Mouse (Mus musculus): Measurements from ENCODE around the gene Gm1043.

Gene Gm1043

DNA sequence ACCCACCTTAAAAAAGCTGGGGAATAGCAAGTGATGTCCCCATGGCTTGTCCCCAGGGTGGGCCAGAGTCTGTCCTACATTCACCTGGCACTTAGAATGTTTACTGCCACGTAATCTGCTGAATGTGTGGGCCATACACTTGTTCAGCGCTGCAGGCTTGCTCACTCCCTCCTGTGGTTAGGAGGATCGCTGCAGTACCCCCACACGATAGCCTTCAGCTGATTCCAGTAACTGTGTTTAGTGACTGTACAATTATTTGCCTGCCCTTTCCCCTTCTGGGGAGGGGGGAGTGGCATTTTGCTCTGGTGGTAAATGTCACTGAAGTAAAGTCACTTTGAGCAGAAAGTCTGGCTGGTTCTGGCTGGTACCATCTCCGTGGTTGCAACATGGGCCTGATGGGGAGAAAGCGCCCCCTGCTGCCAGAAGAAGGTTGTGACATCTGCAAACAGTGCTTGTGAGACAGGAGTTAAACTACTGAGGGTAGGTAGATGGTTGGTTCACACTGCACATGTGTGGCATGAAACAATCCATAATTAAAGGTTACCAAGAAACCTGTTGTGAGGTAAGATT is 24.2 kb downstream of the Gm1043 start:
- DNase-seq (ENCODE audit: low read depth, low spot score) = no peak

DNA sequence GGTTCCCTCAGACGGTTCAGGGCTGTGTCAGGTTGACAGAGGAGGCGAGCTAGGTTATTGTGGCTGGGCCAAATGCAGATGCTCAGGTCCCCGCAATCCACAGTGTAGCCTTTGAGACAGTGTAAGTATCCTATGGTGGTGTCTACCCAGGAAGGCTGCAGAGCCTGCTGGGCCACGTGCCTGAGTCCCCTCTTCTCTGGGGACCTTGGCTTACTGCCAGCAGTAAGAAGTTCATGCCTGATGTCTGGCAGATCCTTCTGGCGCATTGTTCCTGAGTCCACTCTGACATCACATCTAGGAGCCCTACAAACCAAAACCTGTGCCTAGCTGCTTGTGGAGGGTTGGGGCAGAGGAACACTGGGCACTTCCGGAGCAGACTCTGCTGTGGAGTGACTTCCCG is 27.2 kb downstream of the Gm1043 start:
- DNase-seq (ENCODE audit: low read depth, low spot score) = no peak

DNA sequence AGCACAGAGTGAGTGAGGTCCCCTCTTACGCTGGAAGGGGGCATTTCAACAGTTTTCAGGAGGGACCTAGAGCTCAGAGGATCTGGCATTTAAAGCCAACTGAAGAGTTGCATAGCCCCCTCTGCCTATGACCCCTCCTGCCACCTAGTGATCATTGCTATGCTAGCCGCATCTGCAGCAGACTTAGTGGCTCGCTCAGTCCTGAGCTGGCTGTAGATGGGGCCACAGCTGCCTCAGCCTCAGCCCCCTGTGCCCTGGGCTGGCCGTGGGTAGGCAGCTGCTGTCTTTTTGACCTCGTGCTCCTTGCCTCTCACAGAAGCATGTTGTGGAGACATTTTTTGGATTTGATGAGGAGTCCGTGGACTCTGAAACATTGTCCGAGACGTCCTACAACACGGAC is 32.0 kb downstream of the Gm1043 start:
- no peak for DNase-seq (ENCODE audit: low read depth, low spot score)

DNA sequence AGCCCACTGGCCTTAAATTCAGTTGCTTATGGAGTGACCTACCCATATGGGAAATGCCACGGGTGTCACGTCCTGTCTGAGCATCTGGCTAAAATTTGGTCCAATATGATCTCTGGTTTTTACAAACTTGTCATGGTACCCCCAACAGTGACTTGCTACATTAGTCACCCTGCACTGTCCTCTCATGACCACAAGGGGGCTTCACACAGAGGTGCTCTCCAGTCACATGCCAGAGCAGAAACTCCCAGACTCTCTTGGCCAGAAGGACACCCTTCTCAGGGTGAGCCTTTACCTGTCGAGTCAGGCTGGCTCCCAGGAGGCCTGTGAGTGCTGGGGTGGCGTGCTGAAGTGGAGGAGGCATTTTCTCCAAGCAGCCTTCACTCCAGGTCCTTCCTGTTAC is 33.1 kb downstream of the Gm1043 start:
- DNase-seq (ENCODE audit: low read depth, low spot score) = no peak

DNA sequence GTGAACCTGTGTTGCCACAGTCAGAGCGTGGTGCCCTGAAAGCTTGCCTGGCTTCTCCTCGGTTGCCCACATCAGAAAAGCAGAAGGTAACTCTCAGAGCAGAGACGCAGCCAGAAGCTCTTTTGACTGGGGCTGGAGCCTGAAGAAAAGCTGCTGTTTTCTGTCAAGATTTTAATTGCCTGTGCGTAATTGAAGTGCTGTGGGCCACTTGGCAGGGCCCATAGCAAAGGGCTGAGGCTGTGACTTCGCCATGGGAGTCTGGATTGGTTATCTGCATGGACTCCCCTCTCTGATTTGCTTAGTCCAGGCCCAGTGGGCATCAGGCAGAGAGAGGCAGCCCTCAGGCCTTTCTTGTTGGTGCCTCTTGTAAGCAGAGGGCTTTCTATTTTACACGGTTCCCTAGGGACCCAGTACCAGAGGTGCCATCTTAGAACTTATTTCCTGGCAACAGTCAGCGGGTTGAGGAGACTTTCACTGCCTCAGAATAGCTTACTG is 36.1 kb downstream of the Gm1043 start:
- DNase-seq (ENCODE audit: low read depth, low spot score) = no peak

DNA sequence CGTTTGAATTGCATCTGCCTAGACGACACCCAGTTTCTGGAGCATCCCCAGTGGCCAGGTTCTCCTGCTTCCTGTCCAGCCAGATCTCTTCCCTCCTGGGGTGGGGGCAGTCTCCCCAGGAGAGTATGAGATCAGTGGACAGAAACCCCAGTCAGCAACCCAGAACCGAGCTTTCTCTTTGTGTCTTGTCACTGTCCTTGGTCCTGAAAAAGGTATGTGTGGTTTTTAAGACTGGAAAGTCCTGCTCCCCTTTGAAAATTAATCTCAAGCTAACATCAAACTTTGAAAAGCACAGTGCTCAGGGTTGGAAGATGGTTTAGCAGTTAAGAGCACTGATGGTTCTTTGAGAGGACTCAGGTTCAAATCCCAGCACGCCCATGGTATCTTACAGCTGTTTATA is 46.7 kb downstream of the Gm1043 start:
- DNase-seq (ENCODE audit: low read depth, low spot score) = no peak

DNA sequence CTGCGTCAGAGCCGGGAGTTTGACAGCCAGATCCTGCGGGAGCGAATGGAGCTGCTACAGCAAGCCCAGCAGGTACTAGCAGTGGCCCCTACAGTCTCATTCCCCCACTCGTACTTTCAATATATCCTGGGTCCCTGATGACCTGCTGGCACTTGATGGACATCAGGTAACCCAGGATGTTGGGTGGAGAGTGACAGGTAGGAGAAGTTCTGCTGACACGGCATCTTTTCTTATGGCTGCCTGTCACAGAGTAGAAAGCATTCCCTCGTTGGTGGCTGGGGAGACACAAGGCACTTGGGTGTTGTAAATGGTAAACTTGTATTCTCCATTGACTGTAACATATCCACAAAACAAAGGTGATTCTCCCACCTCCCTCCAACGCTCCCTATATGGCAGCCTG is 56.6 kb downstream of the Gm1043 start:
- DNase-seq (ENCODE audit: low read depth, low spot score) = no peak

DNA sequence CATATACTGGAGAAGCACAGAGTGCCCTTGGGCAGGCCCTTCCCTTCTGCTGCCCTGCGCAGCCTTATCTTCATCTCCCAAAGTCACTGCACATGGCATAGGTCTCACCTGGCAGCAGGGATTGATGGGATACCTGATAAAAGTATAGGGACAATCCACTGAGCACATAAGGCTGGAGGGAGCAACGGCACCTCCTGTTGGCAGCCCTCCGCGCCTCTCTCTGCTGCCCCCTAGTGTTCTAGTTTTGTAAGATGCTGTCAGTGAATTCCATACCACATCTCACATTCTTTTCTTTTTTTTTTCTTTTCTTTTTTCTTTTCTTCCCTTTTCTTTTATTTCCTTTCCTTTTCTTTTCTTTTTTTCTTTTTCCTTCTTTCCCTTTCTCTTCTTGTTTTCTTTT is 62.4 kb downstream of the Gm1043 start:
- DNase-seq (ENCODE audit: low read depth, low spot score) = no peak

DNA sequence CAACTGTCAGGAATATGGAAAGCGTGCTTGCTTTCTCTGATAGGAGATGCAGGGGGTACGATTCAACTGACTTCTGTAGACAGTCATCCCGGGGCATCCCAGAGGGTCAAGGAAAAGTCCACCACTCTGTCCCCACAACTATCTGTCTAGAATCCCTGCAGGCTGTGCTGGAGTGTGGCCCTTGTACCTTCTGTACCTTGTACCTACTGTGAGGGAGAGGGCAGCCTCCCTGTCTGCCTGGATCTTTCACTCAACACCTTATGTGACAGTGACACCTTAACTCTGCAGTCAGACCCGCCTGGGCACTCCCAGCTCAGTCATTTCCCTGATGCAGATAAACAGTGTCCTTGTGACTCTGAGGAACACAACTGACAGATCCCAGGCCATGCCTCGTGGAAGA is 65.5 kb downstream of the Gm1043 start:
- DNase-seq (ENCODE audit: low read depth, low spot score) = no peak

DNA sequence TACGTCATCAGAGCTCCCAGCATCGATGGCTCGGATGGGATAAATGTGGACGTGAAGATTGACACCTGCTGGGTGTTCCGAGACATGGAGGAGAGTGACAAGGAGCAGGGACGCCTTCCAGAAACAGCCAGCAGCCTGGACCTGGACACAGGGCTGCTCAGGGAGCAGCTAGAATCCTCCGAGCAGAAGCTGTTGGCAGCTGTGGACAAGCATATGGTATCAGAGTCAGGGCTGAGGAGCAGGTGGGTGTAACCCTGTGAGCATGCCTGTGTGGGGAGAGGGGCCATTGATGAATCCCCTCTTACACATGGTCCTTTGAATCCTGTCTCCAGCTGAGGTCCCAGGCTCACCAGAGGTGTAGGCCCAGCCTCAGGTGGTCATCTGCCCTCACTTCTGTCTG is 69.3 kb downstream of the Gm1043 start:
- no peak for DNase-seq (ENCODE audit: low read depth, low spot score)

DNA sequence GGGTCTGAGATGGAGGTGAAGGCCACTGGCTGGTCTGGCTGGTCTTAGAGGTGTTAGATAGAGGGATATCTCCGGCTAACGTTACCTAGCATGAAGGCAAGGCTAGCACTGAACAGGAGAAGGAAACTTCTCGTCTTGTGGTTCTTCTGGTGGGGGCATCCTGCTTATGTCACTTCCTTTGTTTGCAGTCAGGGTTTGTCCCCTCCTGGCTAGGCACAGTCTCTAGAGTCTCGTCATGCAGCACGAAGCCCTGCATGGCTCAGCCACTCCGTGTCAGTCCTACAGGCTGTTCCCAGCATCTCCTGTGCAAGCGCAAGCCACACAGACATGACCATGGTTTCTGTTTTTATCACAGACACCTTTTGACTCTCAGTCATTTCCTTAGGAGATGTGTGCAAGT is 73.2 kb downstream of the Gm1043 start:
- DNase-seq (ENCODE audit: low read depth, low spot score) = no peak

DNA sequence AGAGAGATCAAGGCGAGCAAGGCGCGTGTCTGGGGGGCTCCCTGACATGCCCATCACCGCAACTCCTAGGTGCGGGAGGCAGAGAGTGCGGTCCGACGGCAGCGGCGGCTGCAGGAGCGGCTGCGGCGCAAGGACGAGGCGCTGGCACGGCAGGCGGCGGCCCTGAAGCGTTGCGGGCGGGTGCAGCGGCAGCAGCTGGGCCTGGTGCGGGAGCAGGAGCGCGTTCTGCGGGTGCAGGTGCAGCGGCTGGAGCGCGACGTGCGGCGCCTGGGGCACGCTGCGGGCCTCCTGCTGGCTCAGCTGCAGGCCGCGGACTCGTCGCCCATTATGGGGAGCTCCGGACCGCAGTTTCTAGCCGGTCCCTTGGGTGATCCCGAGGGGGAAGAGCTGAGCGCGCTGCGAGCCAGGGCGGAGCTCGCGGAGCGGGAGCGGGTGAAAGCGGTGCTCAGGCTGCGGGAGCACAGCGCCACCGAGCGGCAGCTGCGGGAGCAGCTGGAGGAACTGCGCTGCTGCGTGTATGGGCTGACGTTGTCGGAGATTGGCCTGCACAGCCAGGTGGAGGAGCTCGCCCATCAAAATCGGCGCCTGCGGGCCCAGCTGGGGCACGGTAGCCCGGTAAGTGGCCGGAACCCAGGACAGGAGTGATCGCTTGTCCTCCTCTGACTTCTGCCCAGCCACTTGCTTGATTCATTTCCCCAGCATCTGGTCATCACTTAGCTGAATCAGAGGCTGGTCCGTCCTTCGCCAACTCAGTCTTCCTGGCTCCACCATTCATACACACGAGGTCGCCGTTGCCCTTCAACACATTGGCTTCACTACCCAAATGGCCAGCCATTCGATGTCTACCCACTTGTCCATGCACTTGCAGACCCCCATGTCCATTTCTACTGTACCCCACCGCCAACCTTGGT is 78.0 kb downstream of the Gm1043 start:
- no peak for DNase-seq (ENCODE audit: low read depth, low spot score)

DNA sequence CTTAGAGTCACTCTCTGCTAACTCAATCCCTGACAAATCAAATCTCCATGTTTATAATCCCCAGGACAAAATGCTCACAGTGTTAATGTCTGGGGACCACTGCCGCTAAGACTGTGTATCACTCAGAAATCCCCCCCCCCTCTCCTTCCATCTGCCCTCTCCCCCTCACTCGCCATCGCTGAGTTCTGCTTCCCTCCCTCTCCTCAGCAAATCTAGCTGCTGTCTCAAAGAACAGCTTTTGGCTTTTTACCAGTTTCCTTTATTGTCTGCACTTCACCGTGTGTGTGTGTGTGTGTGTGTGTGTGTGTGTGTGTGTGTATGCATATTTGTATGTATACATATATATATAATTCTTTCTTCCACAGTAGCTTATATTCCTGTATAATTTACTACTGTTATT is 91.3 kb downstream of the Gm1043 start:
- no peak for DNase-seq (ENCODE audit: low read depth, low spot score)

DNA sequence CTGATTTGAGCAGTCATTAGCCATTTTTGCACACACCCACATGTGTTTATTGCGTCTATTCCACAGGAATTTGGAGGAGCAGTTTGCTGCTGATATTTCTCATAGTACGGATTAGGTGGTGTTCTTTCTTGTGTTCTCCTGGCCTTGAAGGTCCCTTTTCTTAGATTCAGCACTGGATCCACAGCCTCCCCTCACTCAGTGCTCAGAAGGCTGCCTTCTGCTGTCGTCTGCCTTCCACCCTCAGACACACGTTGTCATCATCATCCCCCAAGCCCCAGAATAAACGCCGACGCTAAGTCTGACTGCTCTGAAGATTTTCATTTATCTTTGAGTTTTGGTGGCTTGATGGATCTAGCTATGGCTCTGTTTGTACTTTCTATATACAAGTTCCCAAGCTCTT is 91.9 kb downstream of the Gm1043 start:
- DNase-seq (ENCODE audit: low read depth, low spot score) = no peak

DNA sequence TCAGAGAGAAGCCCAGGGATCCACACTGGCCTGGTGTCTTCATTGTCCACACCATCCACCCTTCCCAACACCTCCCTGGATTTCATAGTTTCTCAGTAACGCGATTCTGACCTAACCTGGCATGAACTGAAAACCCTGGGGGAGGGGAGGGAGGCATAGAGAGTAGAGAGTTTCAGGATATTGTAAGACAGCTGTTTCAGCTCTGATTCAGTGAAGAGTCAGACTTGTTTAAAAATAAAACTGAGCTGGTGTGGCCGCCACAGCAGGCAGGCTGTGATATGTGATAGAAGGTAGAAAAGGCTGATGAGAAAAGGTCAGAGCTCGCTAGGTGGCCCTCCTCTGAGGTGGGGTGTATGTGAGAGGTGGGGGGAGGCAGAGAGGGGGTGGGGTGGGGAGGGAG is 93.6 kb downstream of the Gm1043 start:
- DNase-seq (ENCODE audit: low read depth, low spot score) = no peak

DNA sequence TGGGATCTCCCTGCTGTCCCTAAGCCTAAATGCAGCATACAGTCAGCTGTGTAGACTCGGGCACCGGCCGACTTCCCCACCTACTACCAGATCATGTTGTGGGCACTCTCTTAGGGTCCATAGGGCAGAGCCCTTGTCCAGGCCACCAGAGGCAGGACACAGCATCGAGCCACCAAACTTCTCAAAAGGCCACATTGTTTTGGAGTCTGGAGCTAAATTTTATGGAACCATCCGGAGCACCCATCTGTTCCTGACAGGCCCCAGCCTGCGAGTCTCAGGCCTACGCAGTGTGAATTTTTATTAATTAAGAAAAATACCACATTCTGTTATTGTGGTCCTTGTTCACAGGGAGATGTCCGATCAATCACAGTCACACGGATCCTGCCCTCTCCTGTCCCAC is 94.7 kb downstream of the Gm1043 start:
- no peak for DNase-seq (ENCODE audit: low read depth, low spot score)

DNA sequence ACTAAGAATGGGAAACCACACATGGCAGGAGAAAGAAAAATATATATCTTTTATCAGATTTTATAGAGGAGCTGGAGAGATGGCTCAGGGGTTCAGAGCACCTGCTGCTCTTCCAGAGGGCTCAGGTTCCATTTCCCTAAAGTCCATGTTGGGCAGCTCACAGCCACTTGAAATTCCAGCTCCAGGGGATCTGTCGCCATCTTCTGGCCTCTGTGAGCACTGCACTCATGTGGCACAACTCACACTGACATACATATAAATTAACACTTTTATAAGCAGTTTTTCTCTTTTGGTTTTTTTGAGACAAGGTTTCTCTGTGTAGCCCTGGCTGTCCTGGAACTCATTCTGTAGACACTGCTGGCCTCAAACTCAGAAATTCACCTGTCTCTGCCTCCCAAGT is 95.5 kb downstream of the Gm1043 start:
- DNase-seq (ENCODE audit: low read depth, low spot score) = no peak

DNA sequence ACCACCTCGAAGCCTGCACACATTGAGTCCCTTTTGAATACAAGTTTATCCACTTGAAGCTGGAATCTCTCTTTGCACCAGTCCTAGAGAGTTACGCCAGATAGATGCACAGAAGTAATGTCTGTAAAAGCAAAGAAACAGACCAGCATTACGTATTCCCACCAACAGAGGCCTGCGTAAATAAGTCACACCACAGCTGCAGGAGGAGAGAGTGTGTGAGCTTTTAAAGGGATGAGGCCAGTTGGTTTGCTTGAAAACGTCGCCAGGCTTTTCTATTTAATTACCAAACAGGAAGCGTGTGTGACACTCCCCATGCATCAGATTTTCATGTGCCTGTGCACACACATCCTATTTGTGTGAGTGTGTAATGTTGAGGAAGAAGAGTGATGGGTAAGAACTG is 99.4 kb downstream of the Gm1043 start:
- no peak for DNase-seq (ENCODE audit: low read depth, low spot score)

DNA sequence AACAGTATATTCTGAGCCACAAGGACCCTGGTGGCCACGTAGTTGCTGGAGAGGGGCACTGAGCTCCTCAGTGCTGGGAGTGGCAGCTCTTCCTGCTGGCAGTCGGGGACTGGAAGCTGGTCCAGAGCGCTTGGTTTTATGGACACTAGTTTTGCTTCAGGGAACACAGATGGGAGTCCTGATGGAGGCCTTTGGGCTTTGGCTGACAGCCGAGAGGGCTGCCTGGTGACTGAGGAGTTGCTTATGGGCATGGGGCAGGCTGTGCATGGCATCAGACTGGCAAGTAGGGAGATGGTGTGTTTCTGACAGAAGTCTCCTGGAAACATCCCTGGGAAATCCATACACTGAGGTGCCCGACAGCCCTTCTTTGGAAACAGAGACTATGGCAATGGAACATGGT is 105.2 kb downstream of the Gm1043 start:
- DNase-seq (ENCODE audit: low read depth, low spot score) = no peak

DNA sequence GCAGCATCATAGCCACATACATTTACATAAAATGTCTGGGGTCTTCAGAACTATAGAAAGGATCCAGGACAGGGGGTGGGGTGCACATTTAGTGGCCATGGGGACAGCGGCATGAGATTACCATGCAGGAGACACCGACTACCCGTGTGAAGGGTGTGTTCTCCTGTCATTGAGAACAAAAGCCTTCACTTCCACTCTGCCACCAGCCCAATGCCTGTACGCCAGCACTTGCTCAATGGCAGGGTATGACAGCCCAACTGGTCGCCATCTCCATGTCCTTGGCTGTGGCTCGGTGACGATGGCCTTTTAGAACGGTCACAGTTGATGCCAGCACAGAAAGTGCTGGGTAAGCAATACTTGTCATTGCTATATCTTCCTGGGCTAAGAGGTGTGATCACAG is 111.0 kb downstream of the Gm1043 start:
- no peak for DNase-seq (ENCODE audit: low read depth, low spot score)

DNA sequence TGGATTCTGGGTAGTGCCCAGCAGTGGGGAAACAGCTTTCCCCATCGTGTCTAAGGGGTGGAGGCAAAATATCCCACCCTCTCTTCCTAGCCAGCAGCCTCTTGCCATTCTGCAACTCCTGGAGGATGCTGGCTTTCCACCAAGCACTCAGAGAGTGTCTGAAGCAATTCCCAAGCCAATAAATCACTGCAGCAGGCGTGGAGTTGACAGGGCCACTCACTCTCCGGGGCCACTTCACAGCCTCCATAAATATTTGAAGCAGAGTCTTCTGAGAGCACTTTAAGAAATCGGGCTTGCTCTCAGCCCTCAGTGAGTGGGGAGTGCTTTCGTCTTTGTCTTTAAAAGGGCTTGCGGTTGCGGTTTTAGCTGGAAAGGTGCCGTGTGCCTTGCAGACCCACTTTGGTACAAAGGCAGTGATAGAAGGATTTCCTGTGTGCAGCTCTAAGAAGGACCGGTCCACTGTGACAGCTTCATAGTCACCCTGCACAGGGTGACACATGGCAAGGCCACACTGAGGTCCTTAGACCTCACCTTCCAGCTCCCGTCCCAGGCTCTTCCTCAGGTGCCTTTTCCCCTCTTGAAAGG is 111.6 kb downstream of the Gm1043 start:
- DNase-seq (ENCODE audit: low read depth, low spot score) = no peak

DNA sequence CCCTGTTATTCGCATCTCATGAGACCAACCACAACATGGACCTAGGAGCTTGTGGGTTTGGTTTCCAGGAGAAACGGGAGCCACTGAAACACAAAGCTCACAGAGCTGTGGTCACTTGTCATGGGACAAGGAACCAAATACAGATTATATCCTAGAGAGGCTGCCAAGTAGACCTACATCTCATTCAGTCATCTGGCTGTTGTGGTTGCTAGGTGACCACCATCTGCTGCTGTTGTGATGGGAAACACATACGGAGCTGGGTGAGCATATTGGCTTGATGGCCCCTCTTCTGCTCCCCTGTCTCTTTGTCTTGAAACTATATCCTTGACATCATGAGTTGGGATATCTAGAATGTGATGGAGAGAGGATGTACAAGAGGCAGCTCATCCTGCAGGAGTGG is 112.3 kb downstream of the Gm1043 start:
- DNase-seq (ENCODE audit: low read depth, low spot score) = no peak

Measured in skeletal muscle tissue, adult 2 months (tissue).